Comparison of ENCODE assay signal across 15 mouse cellular contexts in the genomic region with DNA sequence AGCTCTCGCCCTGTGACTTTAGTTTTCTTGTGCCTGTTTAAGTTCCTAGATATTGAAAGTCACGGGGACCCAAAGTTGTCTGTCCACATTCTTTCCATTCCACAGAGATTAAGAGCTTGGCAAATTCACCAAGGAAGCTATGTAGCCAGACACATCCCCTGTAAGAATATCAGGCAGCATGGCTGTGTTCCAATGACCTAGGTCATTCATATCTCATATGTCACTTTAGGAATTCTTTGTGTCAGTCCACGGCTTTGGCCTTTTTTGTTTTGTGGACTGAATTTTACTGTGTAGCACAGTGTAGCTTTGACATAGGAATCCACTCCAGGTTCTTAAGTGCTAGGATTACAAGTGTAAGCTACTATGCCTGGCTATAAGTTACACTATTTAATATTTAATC.
DNase-seq lines count a peak whose midpoint lies in the region; ATAC-seq lines count a peak whose summit lies in the region.
"Had no signal": no experiment of that assay in that cellular context is flagged by ENCODE, and none has a peak within 500 bp of the region (broad histone marks: within the 10 kb centered on the region; RNA-seq: fewer than 3 reads in every experiment).

No protein-coding gene starts in this region.

- intact Hi-C loops in gastrocnemius, postnatal 14 days (cut with DNase I; ENCODE audit: low total_unique reads), result no loop called here

- no peaks in the 10 kb centered on the region for H3K27me3 ChIP-seq in heart, embryonic 13.5 days (replicated peaks)
- no peaks in the 10 kb centered on the region for H3K27me3 ChIP-seq in kidney, embryonic 15.5 days

- H3K4me3 ChIP-seq in heart, embryonic 13.5 days, result no peak overlapping the region
- H3K4me3 ChIP-seq in kidney, embryonic 15.5 days (replicated peaks), result no peak overlapping the region
- H3K4me3 ChIP-seq: left cerebral cortex, adult 2 months had no signal

- peak overlapping the region; percentile 87 for H3K27ac ChIP-seq in heart, embryonic 13.5 days (replicated peaks)
- H3K27ac ChIP-seq in kidney, embryonic 15.5 days, result no peak overlapping the region
- H3K27ac ChIP-seq: left cerebral cortex, adult 2 months had no signal

- no peak overlapping the region for H3K9ac ChIP-seq in heart, embryonic 13.5 days
- no peak overlapping the region for H3K9ac ChIP-seq in kidney, embryonic 15.5 days

- no peaks in the 10 kb centered on the region for H3K9me3 ChIP-seq in heart, embryonic 13.5 days
- H3K9me3 ChIP-seq in kidney, embryonic 15.5 days (replicated peaks), result no peaks in the 10 kb centered on the region

- peaks cover 22% of the 10 kb centered on the region for H3K4me1 ChIP-seq in heart, embryonic 13.5 days
- 0 out of 2 replicates have a peak, but pooled peaks cover 3% of the 10 kb centered on the region for H3K4me1 ChIP-seq in kidney, embryonic 15.5 days

- DNase-seq in heart, adult 9 months (ENCODE audit: low spot score in 2 of 2), result no peak
- peak; percentile 39 for DNase-seq in kidney, adult 9 months
- DNase-seq in Muller cell, postnatal 12 days (ENCODE audit: inconsistent ontology term), result peak; percentile 69
- DNase-seq in kidney, postnatal 36 days, result peak; percentile 28 to 34
- DNase-seq in gastrocnemius, postnatal 14 days, result no peak
- no peak for DNase-seq in embryo, embryonic 10.5 days (ENCODE audit: low spot score)
- DNase-seq: adrenal gland, postnatal 10 days; B cell, adult 2 months; cerebellum, adult 8-10 months; thymus, postnatal 4 days had no signal

- ATAC-seq in heart, embryonic 13.5 days (ENCODE audit: extremely low read depth, insufficient number of reproducible peaks, low FRiP score, low TSS enrichment), result no peak
- no peak for ATAC-seq in kidney, embryonic 15.5 days (replicated peaks; ENCODE audit: low FRiP score)
- ATAC-seq: midbrain, embryonic 16.5 days had no signal

- H3K4me2 ChIP-seq in heart, embryonic 13.5 days, result peak overlapping the region; percentile 13; the same call in 1 of the 2 replicates
- H3K4me2 ChIP-seq in kidney, embryonic 15.5 days, result no peak overlapping the region
- H3K4me2 ChIP-seq: liver, embryonic 11.5 days had no signal

- 15% methylated on average over 3 of the region's 3 CpGs for WGBS in heart, embryonic 13.5 days
- WGBS in kidney, embryonic 15.5 days, result 56% methylated on average over 3 of the region's 3 CpGs

- H3K36me3 ChIP-seq in heart, embryonic 13.5 days, result no peaks in the 10 kb centered on the region
- H3K36me3 ChIP-seq in kidney, embryonic 15.5 days, result no peaks in the 10 kb centered on the region

Comparison
In these comparisons a context has a peak if more than half of its experiments do, and no peak if none do; other contexts are left out.
1. DNase-seq: peak in kidney, adult 9 months (single experiment), Muller cell, postnatal 12 days (single experiment) and kidney, postnatal 36 days (2 of 2); none in heart, adult 9 months (0 of 2), gastrocnemius, postnatal 14 days (single experiment) and embryo, embryonic 10.5 days (single experiment).